Mouse (Mus musculus): ENCODE data around the gene Cdk5r1. TPM values are rescaled to one million over a fixed set of nuclear protein-coding genes. Genes with fewer than 3 reads are reported as not detected.
A peak's percentile ranks its signal among the peaks of the same experiment; 100 is the strongest.

Gene Cdk5r1
- total RNA-seq, 2 experiments from 2014 or later: 2.0 to 3.3 TPM

GRCm38 (mm10) chr11:80499550-80499952 lies 22.7 kb downstream of the Cdk5r1 start:
- ATAC-seq (ENCODE audit: poor library complexity, severe bottlenecking): no peak

- ATAC-seq (ENCODE audit: poor library complexity, severe bottlenecking): no peak
These were observed 26.5 kb downstream of the Cdk5r1 start for GRCm38 (mm10) chr11:80503281-80503680.

- no peak for ATAC-seq (ENCODE audit: poor library complexity, severe bottlenecking)
These were observed 27.1 kb downstream of the Cdk5r1 start for GRCm38 (mm10) chr11:80503726-80504452.

- peak; percentile 92 for ATAC-seq (ENCODE audit: poor library complexity, severe bottlenecking)
These were observed 27.9 kb downstream of the Cdk5r1 start for GRCm38 (mm10) chr11:80504519-80505385.

GRCm38 (mm10) chr11:80505581-80505980 lies 28.8 kb downstream of the Cdk5r1 start:
- no peak for ATAC-seq (ENCODE audit: poor library complexity, severe bottlenecking)

- ATAC-seq (ENCODE audit: poor library complexity, severe bottlenecking): no peak
These were observed 29.7 kb downstream of the Cdk5r1 start for GRCm38 (mm10) chr11:80506483-80506882.

GRCm38 (mm10) chr11:80507791-80508190 lies 31.0 kb downstream of the Cdk5r1 start:
- no peak for ATAC-seq (ENCODE audit: poor library complexity, severe bottlenecking)

GRCm38 (mm10) chr11:80508361-80509175 lies 31.7 kb downstream of the Cdk5r1 start:
- peak; percentile 56 for ATAC-seq (ENCODE audit: poor library complexity, severe bottlenecking)

- no peak for ATAC-seq (ENCODE audit: poor library complexity, severe bottlenecking)
These were observed 32.3 kb downstream of the Cdk5r1 start for GRCm38 (mm10) chr11:80509176-80509506.

GRCm38 (mm10) chr11:80510124-80510523 lies 33.3 kb downstream of the Cdk5r1 start:
- ATAC-seq (ENCODE audit: poor library complexity, severe bottlenecking): no peak

GRCm38 (mm10) chr11:80512313-80513056 lies 35.7 kb downstream of the Cdk5r1 start:
- ATAC-seq (ENCODE audit: poor library complexity, severe bottlenecking): no peak

- no peak for ATAC-seq (ENCODE audit: poor library complexity, severe bottlenecking)
These were observed 37.0 kb downstream of the Cdk5r1 start for GRCm38 (mm10) chr11:80513796-80514195.

- ATAC-seq (ENCODE audit: poor library complexity, severe bottlenecking): no peak
These were observed 38.5 kb downstream of the Cdk5r1 start for GRCm38 (mm10) chr11:80515346-80515745.

- no peak for ATAC-seq (ENCODE audit: poor library complexity, severe bottlenecking)
These were observed 39.1 kb downstream of the Cdk5r1 start for GRCm38 (mm10) chr11:80515895-80516294.

- no peak for ATAC-seq (ENCODE audit: poor library complexity, severe bottlenecking)
These were observed 41.9 kb downstream of the Cdk5r1 start for GRCm38 (mm10) chr11:80518421-80519367.

- no peak for ATAC-seq (ENCODE audit: poor library complexity, severe bottlenecking)
These were observed 44.3 kb downstream of the Cdk5r1 start for GRCm38 (mm10) chr11:80521148-80521547.

- ATAC-seq (ENCODE audit: poor library complexity, severe bottlenecking): peak; percentile 71
These were observed 46.0 kb downstream of the Cdk5r1 start for GRCm38 (mm10) chr11:80522852-80523251.

- no peak for ATAC-seq (ENCODE audit: poor library complexity, severe bottlenecking)
These were observed 46.6 kb downstream of the Cdk5r1 start for GRCm38 (mm10) chr11:80523410-80523809.

GRCm38 (mm10) chr11:80524213-80524612 lies 47.4 kb downstream of the Cdk5r1 start:
- no peak for ATAC-seq (ENCODE audit: poor library complexity, severe bottlenecking)

All from megakaryocyte, adult 5-6 weeks (primary cell).